Mouse (Mus musculus): ENCODE measurements around the gene Optc. TPM values are rescaled to one million over a fixed set of nuclear protein-coding genes. Genes with fewer than 3 reads are reported as not detected.

The Optc gene
- total RNA-seq, 1 experiment, result 0.36 TPM

- Histone ChIP-seq H3K9me3 (ENCODE audit: control insufficient read depth, insufficient read depth, low read depth, low read length) (no peaks in the 10 kb centered on the region), H3K36me3 (ENCODE audit: control insufficient read depth, insufficient read depth, low read length, poor library complexity, severe bottlenecking) (no peaks in the 10 kb centered on the region), H3K27ac (ENCODE audit: insufficient read depth, low read depth, low read length, poor library complexity, severe bottlenecking) (no peak overlapping the region), H3K4me3 (ENCODE audit: insufficient read depth in 1 of 2, low read depth in 1 of 2, low read length in 2 of 2, poor library complexity in 1 of 2, severe bottlenecking in 1 of 2) (no peak overlapping the region), H3K9ac (ENCODE audit: insufficient read depth, low read depth, low read length, poor library complexity, severe bottlenecking) (no peak overlapping the region), H3K4me1 (ENCODE audit: control insufficient read depth in 2 of 2, insufficient read depth in 2 of 2, low read length in 2 of 2, poor library complexity in 1 of 2) (peaks cover 0 to 12% of the 10 kb centered on the region in 2 experiments; a peak in 2 of 4 replicates)
- no peak for TF ChIP-seq MAFK (IDR thresholded peaks at IDR 0.05; ENCODE audit: insufficient read depth, low read depth, low read length)
- TF ChIP-seq HCFC1 (IDR thresholded peaks at IDR 0.05; ENCODE audit: borderline replicate concordance, insufficient read depth, low read length), result no peak
- peak; percentile 92 for TF ChIP-seq ZC3H11A (IDR thresholded peaks at IDR 0.05; ENCODE audit: borderline replicate concordance, low read depth, low read length)
- no peak for TF ChIP-seq ZNF384 (IDR thresholded peaks at IDR 0.05; ENCODE audit: low read depth, low read length)
- TF ChIP-seq CHD2 (IDR thresholded peaks at IDR 0.05; ENCODE audit: low read depth, low read length), result no peak
- DNase-seq (ENCODE audit: low read depth, low spot score), result peak; percentile 84
- in situ Hi-C loops (cut with MboI; ENCODE audit: low sequenced_read_pairs in 2 of 2, unreplicated experiment in 2 of 2), result loop anchor here in 1 of 2 experiments (10.0 kb wide), 1 partner anchor 133 kb away; no protein-coding TSS in a partner anchor
Measured at GRCm38 (mm10) chr1:133911456-133911855, 3.7 kb upstream of the Optc start.

- Histone ChIP-seq H3K9ac (ENCODE audit: insufficient read depth, low read depth, low read length, poor library complexity, severe bottlenecking) (no peak overlapping the region), H3K27ac (ENCODE audit: insufficient read depth, low read depth, low read length, poor library complexity, severe bottlenecking) (no peak overlapping the region), H3K36me3 (ENCODE audit: control insufficient read depth, insufficient read depth, low read length, poor library complexity, severe bottlenecking) (no peaks in the 10 kb centered on the region), H3K9me3 (ENCODE audit: control insufficient read depth, insufficient read depth, low read depth, low read length) (no peaks in the 10 kb centered on the region), H3K4me1 (ENCODE audit: control insufficient read depth in 2 of 2, insufficient read depth in 2 of 2, low read length in 2 of 2, poor library complexity in 1 of 2) (peaks cover 0 to 12% of the 10 kb centered on the region in 2 experiments; a peak in 2 of 4 replicates), H3K4me3 (ENCODE audit: insufficient read depth in 1 of 2, low read depth in 1 of 2, low read length in 2 of 2, poor library complexity in 1 of 2, severe bottlenecking in 1 of 2) (no peak overlapping the region)
- in situ Hi-C loops (cut with MboI; ENCODE audit: low sequenced_read_pairs in 2 of 2, unreplicated experiment in 2 of 2), result loop anchor here in 1 of 2 experiments (10.0 kb wide), 1 partner anchor 134 kb away; no protein-coding TSS in a partner anchor
- TF ChIP-seq ZC3H11A (IDR thresholded peaks at IDR 0.05; ENCODE audit: borderline replicate concordance, low read depth, low read length) (no peak), HCFC1 (IDR thresholded peaks at IDR 0.05; ENCODE audit: borderline replicate concordance, insufficient read depth, low read length) (no peak), MAFK (IDR thresholded peaks at IDR 0.05; ENCODE audit: insufficient read depth, low read depth, low read length) (no peak), ZNF384 (IDR thresholded peaks at IDR 0.05; ENCODE audit: low read depth, low read length) (no peak), CHD2 (IDR thresholded peaks at IDR 0.05; ENCODE audit: low read depth, low read length) (no peak)
- DNase-seq (ENCODE audit: low read depth, low spot score), result no peak
Measured at GRCm38 (mm10) chr1:133911008-133911407, 3.2 kb upstream of the Optc start.

GRCm38 (mm10) chr1:133910108-133910507 lies 2.3 kb upstream of the Optc start:
- Histone ChIP-seq H3K4me3 (ENCODE audit: insufficient read depth in 1 of 2, low read depth in 1 of 2, low read length in 2 of 2, poor library complexity in 1 of 2, severe bottlenecking in 1 of 2) (no peak overlapping the region), H3K9ac (ENCODE audit: insufficient read depth, low read depth, low read length, poor library complexity, severe bottlenecking) (no peak overlapping the region), H3K4me1 (ENCODE audit: control insufficient read depth in 2 of 2, insufficient read depth in 2 of 2, low read length in 2 of 2, poor library complexity in 1 of 2) (peaks cover 0 to 12% of the 10 kb centered on the region in 2 experiments; a peak in 2 of 4 replicates), H3K9me3 (ENCODE audit: control insufficient read depth, insufficient read depth, low read depth, low read length) (no peaks in the 10 kb centered on the region), H3K27ac (ENCODE audit: insufficient read depth, low read depth, low read length, poor library complexity, severe bottlenecking) (no peak overlapping the region), H3K36me3 (ENCODE audit: control insufficient read depth, insufficient read depth, low read length, poor library complexity, severe bottlenecking) (no peaks in the 10 kb centered on the region)
- in situ Hi-C loops (cut with MboI; ENCODE audit: low sequenced_read_pairs in 2 of 2, unreplicated experiment in 2 of 2), result loop anchor here in 1 of 2 experiments (10.0 kb wide), 1 partner anchor 135 kb away; no protein-coding TSS in a partner anchor
- TF ChIP-seq ZNF384 (IDR thresholded peaks at IDR 0.05; ENCODE audit: low read depth, low read length) (no peak), CHD2 (IDR thresholded peaks at IDR 0.05; ENCODE audit: low read depth, low read length) (no peak), HCFC1 (IDR thresholded peaks at IDR 0.05; ENCODE audit: borderline replicate concordance, insufficient read depth, low read length) (no peak), MAFK (IDR thresholded peaks at IDR 0.05; ENCODE audit: insufficient read depth, low read depth, low read length) (no peak), ZC3H11A (IDR thresholded peaks at IDR 0.05; ENCODE audit: borderline replicate concordance, low read depth, low read length) (no peak)
- DNase-seq (ENCODE audit: low read depth, low spot score), result no peak

- no peaks in the 10 kb centered on the region for H3K36me3 ChIP-seq (ENCODE audit: control insufficient read depth, insufficient read depth, low read length, poor library complexity, severe bottlenecking)
- peaks cover 0 to 12% of the 10 kb centered on the region in 2 experiments; a peak in 2 of 4 replicates for H3K4me1 ChIP-seq (ENCODE audit: control insufficient read depth in 2 of 2, insufficient read depth in 2 of 2, low read length in 2 of 2, poor library complexity in 1 of 2)
- peak overlapping the region; percentile 59 to 60; a peak in 3 of 4 replicates for H3K4me3 ChIP-seq (ENCODE audit: insufficient read depth in 1 of 2, low read depth in 1 of 2, low read length in 2 of 2, poor library complexity in 1 of 2, severe bottlenecking in 1 of 2)
- in situ Hi-C loops (cut with MboI; ENCODE audit: low sequenced_read_pairs in 2 of 2, unreplicated experiment in 2 of 2), result loop anchor here in 1 of 2 experiments (10.0 kb wide), 1 partner anchor 174 kb away; no protein-coding TSS in a partner anchor
- peak overlapping the region; percentile 49; the same call in 1 of the 2 replicates for H3K9ac ChIP-seq (ENCODE audit: insufficient read depth, low read depth, low read length, poor library complexity, severe bottlenecking)
- no peak overlapping the region for H3K27ac ChIP-seq (ENCODE audit: insufficient read depth, low read depth, low read length, poor library complexity, severe bottlenecking)
- TF ChIP-seq ZNF384 (IDR thresholded peaks at IDR 0.05; ENCODE audit: low read depth, low read length), result no peak
- peak; percentile 77; the same call in 1 of the 2 replicates for TF ChIP-seq CHD2 (IDR thresholded peaks at IDR 0.05; ENCODE audit: low read depth, low read length)
- DNase-seq (ENCODE audit: low read depth, low spot score), result no peak
- no peaks in the 10 kb centered on the region for H3K9me3 ChIP-seq (ENCODE audit: control insufficient read depth, insufficient read depth, low read depth, low read length)
Measured at GRCm38 (mm10) chr1:133908659-133909575, 1.1 kb upstream of the Optc start.
